Mouse (Mus musculus): ENCODE measurements around the gene Nr6a1. TPM values are rescaled to one million over a fixed set of nuclear protein-coding genes. Genes with fewer than 3 reads are reported as not detected.
A peak's percentile ranks its signal among the peaks of the same experiment; 100 is the strongest.

Gene Nr6a1
- total RNA-seq (2012; rRNA removed) (5.8 and 6.1 TPM in 2 replicates), total RNA-seq (2014; rRNA removed) (5.0 and 5.6 TPM in 2 replicates), polyA plus RNA-seq (2012; ENCODE audit: insufficient read length, low read depth) (6.1 and 6.2 TPM in 2 replicates)

DNA sequence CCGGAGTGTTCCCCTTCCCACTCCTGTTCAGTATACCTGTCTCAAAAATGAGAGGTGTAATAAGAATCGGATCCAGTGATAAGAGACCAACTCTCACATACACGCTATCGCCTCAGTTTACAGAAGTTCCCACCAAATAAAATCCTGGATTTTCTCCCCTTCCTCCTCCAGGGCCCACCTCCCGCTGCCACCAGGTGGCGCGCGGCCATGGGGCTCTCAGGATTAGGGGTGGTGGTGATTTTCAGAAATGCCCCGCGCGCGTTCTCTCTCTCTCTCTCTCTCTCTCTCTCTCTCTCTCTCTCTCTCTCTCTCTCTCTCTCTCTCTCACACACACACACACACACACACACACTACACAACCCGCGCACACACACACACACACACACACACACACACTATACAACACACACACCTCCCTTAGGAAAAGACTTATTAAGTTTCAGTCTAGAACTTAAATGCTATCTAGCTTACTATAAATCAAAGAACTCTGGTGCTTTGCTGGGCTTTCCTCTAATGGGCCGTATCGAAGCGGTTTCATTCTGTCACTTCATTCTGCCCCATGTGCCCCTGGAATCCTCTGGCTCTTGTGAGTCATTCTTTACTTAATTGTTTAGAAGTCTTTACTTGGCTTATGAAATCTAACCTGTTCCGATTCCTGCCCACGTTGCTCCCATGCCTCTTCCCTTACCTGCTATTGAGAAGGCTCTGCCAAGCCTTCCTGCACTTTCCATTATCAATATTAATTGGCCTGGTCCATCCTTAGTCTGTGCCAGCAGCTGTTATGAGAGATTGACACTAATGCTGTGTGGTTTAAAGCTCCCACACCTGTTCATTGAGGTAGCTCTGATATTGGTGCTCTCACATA lies at the start of gene Nr6a1:
Gene Nr6a1 (minus strand): TSS at position 574 of the 865 bp plus-strand sequence.
- Histone ChIP-seq H3K27me3 (replicated peaks) (peaks cover 7% of the 10 kb centered on the region), H3K4me2 (ENCODE audit: insufficient read depth, low read depth, poor library complexity, severe bottlenecking) (peak within 1 kb of the TSS; percentile 99), H3K4me3 (replicated peaks in 1 of 3; ENCODE audit: low read depth in 2 of 3, low read length in 2 of 3, poor library complexity in 1 of 3) (peak within 1 kb of the TSS; percentile 50 to 65 (median 58)), H3K4me1 (ENCODE audit: control insufficient read depth in 1 of 2, insufficient read depth in 2 of 2) (peaks cover 7 to 32% of the 10 kb centered on the region in 2 experiments), H3K36me3 (replicated peaks in 1 of 2; ENCODE audit: control insufficient read depth in 1 of 2, insufficient read depth in 1 of 2, low read length in 1 of 2) (no peaks in the 10 kb centered on the region), H3K79me2 (replicated peaks; ENCODE audit: control insufficient read depth, extremely low read depth, insufficient read depth, poor library complexity, severe bottlenecking) (no peaks in the 10 kb centered on the region; the same call in 1 of the 2 replicates), H3K9me3 (replicated peaks; ENCODE audit: low read length) (no peaks in the 10 kb centered on the region), H3K27ac (ENCODE audit: insufficient read depth, low read depth) (no peak within 1 kb of the TSS), H3K9ac (ENCODE audit: insufficient read depth, low read depth) (peak within 1 kb of the TSS; percentile 57; the same call in 1 of the 2 replicates)
- in situ Hi-C loops (cut with MboI; ENCODE audit: low pct_ligation_motif_present, low pct_unique_long_range_greater_than_20kb, low sequenced_read_pairs): no loop called here
- dilution Hi-C loops (cut with MboI; ENCODE audit: extremely low pct_ligation_motif_present, extremely low pct_unique_long_range_greater_than_20kb, low sequenced_read_pairs): no loop called here
- TF ChIP-seq BHLHE40 (IDR thresholded peaks at IDR 0.05; ENCODE audit: low read depth, low read length) (peak; percentile 45; the same call in 1 of the 2 replicates), GABPA (IDR thresholded peaks at IDR 0.05; ENCODE audit: insufficient replicate concordance, low read depth, low read length) (no peak), ELF1 (IDR thresholded peaks at IDR 0.05; ENCODE audit: low read depth, low read length) (no peak), JUN (IDR thresholded peaks at IDR 0.05; ENCODE audit: insufficient read depth, low read depth, low read length) (no peak), SMC3 (IDR thresholded peaks at IDR 0.05; ENCODE audit: low read depth, low read length) (peak; percentile 95), MAZ (IDR thresholded peaks at IDR 0.05; ENCODE audit: low read depth, low read length) (no peak), MYC (IDR thresholded peaks at IDR 0.05; ENCODE audit: low read depth, low read length) (no peak), RCOR1 (conservative IDR thresholded peaks at IDR 0.05; ENCODE audit: low read depth, low read length) (no peak), ZKSCAN1 (IDR thresholded peaks at IDR 0.05; ENCODE audit: borderline replicate concordance, low read depth, low read length) (no peak), ZMIZ1 (IDR thresholded peaks at IDR 0.05; ENCODE audit: low read depth, low read length) (no peak), NELFE (IDR thresholded peaks at IDR 0.05; ENCODE audit: low read depth, low read length) (peak; percentile 50; the same call in 1 of the 2 replicates), TCF12 (IDR thresholded peaks at IDR 0.05; ENCODE audit: low read depth, low read length) (peak; percentile 46; the same call in 1 of the 2 replicates), UBTF (IDR thresholded peaks at IDR 0.05; ENCODE audit: low read depth, low read length) (no peak), USF2 (conservative IDR thresholded peaks at IDR 0.05; ENCODE audit: low read depth, low read length) (no peak), KAT2A (IDR thresholded peaks at IDR 0.05; ENCODE audit: insufficient replicate concordance, low read length) (no peak), CHD1 (IDR thresholded peaks at IDR 0.05; ENCODE audit: low read depth, low read length) (no peak), MAX (IDR thresholded peaks at IDR 0.05; ENCODE audit: low read length) (no peak), MEF2A (IDR thresholded peaks at IDR 0.05; ENCODE audit: borderline replicate concordance, low read depth, low read length) (no peak), PAX5 (IDR thresholded peaks at IDR 0.05; ENCODE audit: low read length) (no peak), CHD2 (IDR thresholded peaks at IDR 0.05; ENCODE audit: low read length) (no peak), IRF4 (IDR thresholded peaks at IDR 0.05; ENCODE audit: low read depth, low read length) (0 out of 2 replicates have a peak, but pooled peaks have one; percentile 48), ZNF384 (IDR thresholded peaks at IDR 0.05; ENCODE audit: low read depth, low read length) (no peak), SIN3A (IDR thresholded peaks at IDR 0.05; ENCODE audit: low read length) (no peak; the same call in 1 of the 2 replicates), RAD21 (IDR thresholded peaks at IDR 0.05; ENCODE audit: low read depth, low read length) (peak; percentile 58), ZC3H11A (IDR thresholded peaks at IDR 0.05; ENCODE audit: low read depth, low read length) (peak; percentile 52), CTCF (conservative IDR thresholded peaks at IDR 0.05 in 1 of 2, IDR thresholded peaks at IDR 0.05 in 1 of 2; ENCODE audit: low read depth in 2 of 2, low read length in 2 of 2) (peak; percentile 32 to 88; a peak in 2 of 4 replicates), ETS1 (conservative IDR thresholded peaks at IDR 0.05; ENCODE audit: low read depth, low read length) (no peak)
- peak; percentile 61 for DNase-seq (ENCODE audit: extremely low read depth)
